Mouse (Mus musculus) CH12.LX (cell line): ENCODE results near the gene Depdc1b. TPM values are rescaled to one million over a fixed set of nuclear protein-coding genes. Genes with fewer than 3 reads are reported as not detected.

ENCODE experiments used
- DNase-seq: peaks from one replicate; pipeline ENCODE4 v3.0.0-alpha.2; 2013; ENCODE audit errors: extremely low read depth
- H3K27ac ChIP-seq: 2 replicates; pipeline ENCODE4 v1.5.1; 2012; ENCODE audit warnings: low read depth, mild to moderate bottlenecking, control low read depth, moderate library complexity; ENCODE audit not compliant: insufficient read depth
- H3K27me3 ChIP-seq: replicated peaks from 2 replicates; pipeline ENCODE3; 2012; ENCODE audit warnings: inconsistent platforms
- H3K36me3 ChIP-seq, 2 experiments: replicated peaks in 1 of 2; 2 replicates each; pipeline versions ENCODE3 to v1.6.1; 2012; ENCODE audit warnings: inconsistent platforms in 1 of 2, low read length in 1 of 2, mild to moderate bottlenecking in 1 of 2, mixed read lengths in 1 of 2, moderate library complexity in 1 of 2; ENCODE audit not compliant: control insufficient read depth in 1 of 2, insufficient read depth in 1 of 2
- H3K4me1 ChIP-seq, 2 experiments: 2 replicates each; pipeline ENCODE4 v1.6.1; 2012; ENCODE audit warnings: inconsistent platforms in 1 of 2, moderate library complexity in 1 of 2; ENCODE audit not compliant: insufficient read depth in 2 of 2, control insufficient read depth in 1 of 2
- H3K4me2 ChIP-seq: 2 replicates; pipeline ENCODE4 v1.6.1; 2012; ENCODE audit warnings: low read depth, mild to moderate bottlenecking, control low read depth; ENCODE audit not compliant: poor library complexity, insufficient read depth, severe bottlenecking
- H3K4me3 ChIP-seq, 3 experiments: fragments of 150-350 bp in 1 of 3; sonication (generic) in 1 of 3; replicated peaks in 1 of 3; 2 replicates each; pipeline versions ENCODE3 to v1.5.1; 2011 to 2012; ENCODE audit warnings: low read depth in 2 of 3, low read length in 2 of 3, mild to moderate bottlenecking in 2 of 3, moderate library complexity in 2 of 3, control low read depth in 1 of 3, improper control_type of control experiment in 1 of 3, inconsistent platforms in 1 of 3, mixed read lengths in 1 of 3; ENCODE audit not compliant: poor library complexity in 1 of 3
- H3K79me2 ChIP-seq: replicated peaks from 2 replicates; pipeline ENCODE4 v1.6.1; 2012; ENCODE audit warnings: mild to moderate bottlenecking, moderate library complexity; ENCODE audit not compliant: control insufficient read depth, poor library complexity, insufficient read depth, severe bottlenecking; ENCODE audit errors: extremely low read depth
- H3K9ac ChIP-seq: 2 replicates; pipeline ENCODE4 v1.6.1; 2012; ENCODE audit warnings: low read depth, mild to moderate bottlenecking, control low read depth, moderate library complexity; ENCODE audit not compliant: insufficient read depth
- H3K9me3 ChIP-seq: replicated peaks from 2 replicates; pipeline ENCODE3; 2012; ENCODE audit warnings: low read length, inconsistent platforms, mixed read lengths
- ELF1 ChIP-seq: IDR thresholded peaks from 2 replicates; pipeline ENCODE4 v1.6.1; 2014; ENCODE audit warnings: low read depth, mild to moderate bottlenecking, inconsistent platforms, low read length, improper control_type of control experiment
- JUN ChIP-seq: IDR thresholded peaks from 2 replicates; pipeline ENCODE4 v1.6.1; 2011; ENCODE audit warnings: low read depth, mild to moderate bottlenecking, low read length, improper control_type of control experiment, moderate library complexity; ENCODE audit not compliant: insufficient read depth
- MAX ChIP-seq: IDR thresholded peaks from 2 replicates; pipeline ENCODE4 v1.6.1; 2011; ENCODE audit warnings: low read length, improper control_type of control experiment
- NELFE ChIP-seq: IDR thresholded peaks from 2 replicates; pipeline ENCODE4 v1.6.1; 2011; ENCODE audit warnings: low read depth, low read length, improper control_type of control experiment
- NRF1 ChIP-seq: IDR thresholded peaks from 2 replicates; pipeline ENCODE4 v1.6.1; 2014; ENCODE audit warnings: low read depth, mild to moderate bottlenecking, inconsistent platforms, low read length, improper control_type of control experiment, moderate library complexity
- UBTF ChIP-seq: IDR thresholded peaks from 2 replicates; pipeline ENCODE4 v1.6.1; 2012; ENCODE audit warnings: low read depth, mild to moderate bottlenecking, inconsistent platforms, low read length, improper control_type of control experiment, moderate library complexity
- USF2 ChIP-seq: conservative IDR thresholded peaks from 2 replicates; pipeline ENCODE4 v1.6.1; 2011; ENCODE audit warnings: low read depth, low read length, improper control_type of control experiment
- ZKSCAN1 ChIP-seq: IDR thresholded peaks from 2 replicates; pipeline ENCODE4 v1.6.1; 2012; ENCODE audit warnings: low read depth, inconsistent platforms, low read length, improper control_type of control experiment, borderline replicate concordance
- ZNF384 ChIP-seq: IDR thresholded peaks from 2 replicates; pipeline ENCODE4 v1.6.1; 2012; ENCODE audit warnings: low read depth, low read length, improper control_type of control experiment, inconsistent platforms
- dilution Hi-C: fragments of 300-500 bp; cut with MboI; formaldehyde crosslinking; loops from 2 replicates; pipeline ENCODE4 v1.14.3; 2020; ENCODE audit warnings: low sequenced_read_pairs; ENCODE audit not compliant: extremely low pct_unique_long_range_greater_than_20kb, extremely low pct_ligation_motif_present
- in situ Hi-C: fragments of 300-500 bp; cut with MboI; formaldehyde crosslinking; loops from 3 replicates; pipeline ENCODE4 v1.14.3; 2019; ENCODE audit warnings: low sequenced_read_pairs, low pct_ligation_motif_present, low pct_unique_long_range_greater_than_20kb, mixed read lengths
- polyA plus RNA-seq: library from polyadenylated mRNA; unstranded; fragments of >175 nt; gene quantifications from 2 replicates; pipeline ENCODE4 v1.2.1, GENCODE M21; 2012; ENCODE audit warnings: low read depth; ENCODE audit not compliant: insufficient read length
- total RNA-seq, 2 experiments: library from RNA; depleted of rRNA; stranded (reverse); fragments of 300-350 nt in 1 of 2; fragments of >200 nt in 1 of 2; gene quantifications; 2 replicates each; pipeline ENCODE4 v1.2.3; 2012 to 2014

Gene Depdc1b
- total and polyA plus RNA-seq, 3 experiments = 11.1 to 17.8 (median 15.7) TPM

DNA sequence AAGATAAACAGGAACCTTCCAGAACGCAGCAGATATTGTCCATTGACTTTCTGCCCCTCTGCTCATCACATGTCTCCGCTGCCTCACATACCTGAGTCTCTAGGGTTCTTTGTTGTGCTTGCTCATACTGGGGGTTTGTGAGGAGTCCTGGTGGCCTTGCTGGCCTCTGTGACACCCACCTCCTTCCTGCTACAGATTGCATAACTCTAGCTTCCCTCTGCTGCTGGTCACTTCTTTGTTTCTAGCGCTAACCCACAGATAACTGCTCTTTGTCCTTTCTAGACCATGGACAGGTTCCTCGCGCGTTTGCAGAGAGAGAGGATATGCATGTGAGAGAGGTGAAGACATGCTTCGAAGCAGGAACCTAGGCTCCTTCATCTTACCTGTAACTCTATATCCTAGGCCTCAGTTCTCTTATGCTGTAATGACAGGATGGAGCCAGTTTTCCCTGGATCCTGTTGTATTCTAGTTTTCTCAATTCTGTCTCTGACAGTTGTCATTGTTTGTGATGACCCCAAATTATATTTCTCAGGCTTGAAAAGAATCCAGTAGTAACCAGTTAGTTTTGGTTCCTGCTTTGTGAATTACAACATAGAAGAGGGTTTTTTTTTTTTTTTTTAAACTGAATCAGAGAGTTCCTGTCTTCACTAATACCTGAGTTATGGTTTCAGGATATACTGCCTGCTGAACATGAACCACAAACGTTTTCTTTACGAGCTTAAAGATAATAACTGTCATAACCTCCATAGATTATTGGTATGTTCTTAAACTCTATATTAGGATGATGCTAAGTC lies 48.1 kb upstream of the Depdc1b start:
- no peaks in the 10 kb centered on the region for H3K27me3 ChIP-seq
- no peak overlapping the region for H3K4me2 ChIP-seq
- H3K27ac ChIP-seq = no peak overlapping the region
- in situ Hi-C loops = no loop called here
- no peak for DNase-seq
- peaks cover 8 to 23% of the 10 kb centered on the region in 2 experiments for H3K36me3 ChIP-seq
- H3K9me3 ChIP-seq = no peaks in the 10 kb centered on the region
- H3K79me2 ChIP-seq = no peaks in the 10 kb centered on the region
- dilution Hi-C loops = no loop called here
- no peak overlapping the region for H3K9ac ChIP-seq
- TF ChIP-seq ZNF384 = peak; percentile 39
- no peak for TF ChIP-seq UBTF
- no peaks in the 10 kb centered on the region for H3K4me1 ChIP-seq
- no peak overlapping the region for H3K4me3 ChIP-seq

DNA sequence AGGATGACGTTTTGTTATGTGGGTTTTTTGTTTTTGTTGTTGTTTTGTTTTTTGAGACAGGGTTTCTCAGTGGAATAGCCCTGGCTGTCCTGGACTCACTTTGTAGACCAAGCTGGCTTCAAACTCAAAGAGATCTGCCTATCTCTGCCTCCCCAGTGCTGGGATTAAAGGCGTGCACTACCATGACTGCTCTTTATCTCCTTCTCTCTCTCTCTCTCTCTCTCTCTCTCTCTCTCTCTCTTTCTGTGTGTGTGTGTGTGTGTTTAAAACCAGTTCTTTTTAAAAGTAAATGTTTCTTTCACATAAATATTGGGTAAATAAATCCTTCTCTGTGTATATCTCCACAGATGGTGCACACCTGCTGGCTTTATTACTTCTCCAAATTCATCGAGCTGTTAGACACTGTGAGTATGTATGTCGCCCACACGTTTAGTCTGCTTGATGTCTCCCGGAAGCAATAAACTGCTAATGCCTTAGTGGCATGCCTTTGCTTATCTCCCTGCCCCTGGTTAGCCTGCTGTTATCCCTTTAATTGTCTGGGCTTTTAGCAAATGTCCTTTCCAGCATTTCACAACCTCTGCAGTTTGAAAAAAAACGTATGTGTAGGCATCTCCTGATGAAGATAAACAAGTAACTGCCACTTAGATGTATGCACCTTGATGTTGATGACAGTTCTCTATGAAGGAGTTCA lies 44.5 kb upstream of the Depdc1b start:
- Histone ChIP-seq H3K9ac (no peak overlapping the region), H3K27me3 (no peaks in the 10 kb centered on the region), H3K4me1 (peaks cover 5 to 17% of the 10 kb centered on the region in 2 experiments; a peak in 2 of 4 replicates), H3K79me2 (no peaks in the 10 kb centered on the region)
- DNase-seq = no peak
- TF ChIP-seq MAX (no peak), NRF1 (no peak), USF2 (no peak)
- TF ChIP-seq, all 38 proteins: peak for 0
- in situ Hi-C loops = no loop called here
- no peak overlapping the region for H3K4me2 ChIP-seq
- no peak overlapping the region for H3K4me3 ChIP-seq
- H3K27ac ChIP-seq = no peak overlapping the region
- dilution Hi-C loops = no loop called here
- no peaks in the 10 kb centered on the region for H3K9me3 ChIP-seq
- H3K36me3 ChIP-seq = peaks cover 8 to 29% of the 10 kb centered on the region in 2 experiments

DNA sequence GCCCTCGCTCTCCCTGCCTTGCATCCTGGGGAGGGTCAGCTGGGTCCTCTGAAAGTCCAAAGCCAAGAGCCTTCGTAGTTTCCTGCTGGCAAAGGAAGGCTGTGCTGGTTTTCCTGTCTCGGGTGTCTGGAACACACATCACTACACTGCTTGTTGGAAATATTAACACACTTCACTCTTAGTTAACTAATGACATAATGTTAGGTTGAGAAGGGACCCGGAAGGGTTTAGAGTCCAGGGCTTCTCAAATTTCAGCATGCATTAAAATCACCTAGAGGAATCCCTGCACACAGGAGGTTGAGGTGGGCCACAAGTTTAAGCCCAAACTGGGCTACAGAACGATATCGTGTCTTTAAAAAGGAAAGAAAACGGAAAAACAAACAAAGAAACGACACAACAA lies 43.8 kb upstream of the Depdc1b start:
- no peak for TF ChIP-seq ZKSCAN1
- no peak for TF ChIP-seq ELF1
- no peak for TF ChIP-seq JUN
- no peak for TF ChIP-seq NELFE
- TF ChIP-seq UBTF = no peak
- H3K9me3 ChIP-seq = no peaks in the 10 kb centered on the region
- no peak overlapping the region for H3K4me2 ChIP-seq
- no peaks in the 10 kb centered on the region for H3K27me3 ChIP-seq
- no peak overlapping the region for H3K27ac ChIP-seq
- no peaks in the 10 kb centered on the region for H3K79me2 ChIP-seq
- dilution Hi-C loops (no loop called here), in situ Hi-C loops (no loop called here)
- no peak overlapping the region for H3K4me3 ChIP-seq
- H3K4me1 ChIP-seq = peaks cover 5 to 23% of the 10 kb centered on the region in 2 experiments; a peak in 2 of 4 replicates
- DNase-seq = no peak
- H3K36me3 ChIP-seq = peaks cover 8 to 29% of the 10 kb centered on the region in 2 experiments
- H3K9ac ChIP-seq = no peak overlapping the region
